Mouse (Mus musculus): Measurements from ENCODE around the gene Mmrn2.
"Not testable (repeated sequence)": the region's sequence is repeated elsewhere in the genome, so short reads cannot be mapped to it uniquely, and the experiment has no call there.

Gene Mmrn2

GRCm38 (mm10) chr14:34362135-34362534 is 13.1 kb upstream of the Mmrn2 start:
- no peak for DNase-seq (ENCODE audit: low read depth, low spot score)

GRCm38 (mm10) chr14:34362726-34363445 is 12.4 kb upstream of the Mmrn2 start:
- no peak for DNase-seq (ENCODE audit: low read depth, low spot score)

GRCm38 (mm10) chr14:34363490-34364253 is 11.6 kb upstream of the Mmrn2 start:
- no peak for DNase-seq (ENCODE audit: low read depth, low spot score)

GRCm38 (mm10) chr14:34364254-34365146 is 10.8 kb upstream of the Mmrn2 start:
- DNase-seq (ENCODE audit: low read depth, low spot score): not testable (repeated sequence)

- no peak for DNase-seq (ENCODE audit: low read depth, low spot score)
These were observed 10.1 kb upstream of the Mmrn2 start for GRCm38 (mm10) chr14:34365147-34365507.

GRCm38 (mm10) chr14:34370203-34370602 is 5.1 kb upstream of the Mmrn2 start:
- no peak for DNase-seq (ENCODE audit: low read depth, low spot score)

GRCm38 (mm10) chr14:34370921-34371320 is 4.3 kb upstream of the Mmrn2 start:
- no peak for DNase-seq (ENCODE audit: low read depth, low spot score)

- no peak for DNase-seq (ENCODE audit: low read depth, low spot score)
These were observed 3.5 kb upstream of the Mmrn2 start for GRCm38 (mm10) chr14:34371763-34372162.

GRCm38 (mm10) chr14:34372646-34373045 is 2.6 kb upstream of the Mmrn2 start:
- DNase-seq (ENCODE audit: low read depth, low spot score): no peak

GRCm38 (mm10) chr14:34373581-34373980 is 1.7 kb upstream of the Mmrn2 start:
- no peak for DNase-seq (ENCODE audit: low read depth, low spot score)

- no peak for DNase-seq (ENCODE audit: low read depth, low spot score)
These were observed 688 bp upstream of the Mmrn2 start, which contains the start of gene Sncg for GRCm38 (mm10) chr14:34374577-34374976. Gene Sncg, minus strand, starts transcription at chr14:34374789.

- DNase-seq (ENCODE audit: low read depth, low spot score): no peak
These were observed 676 bp downstream of the Mmrn2 start for GRCm38 (mm10) chr14:34375941-34376340.

GRCm38 (mm10) chr14:34377121-34377520 is 1.9 kb downstream of the Mmrn2 start:
- no peak for DNase-seq (ENCODE audit: low read depth, low spot score)

- DNase-seq (ENCODE audit: low read depth, low spot score): peak; percentile 34
These were observed 3.5 kb downstream of the Mmrn2 start for GRCm38 (mm10) chr14:34378560-34379331.

GRCm38 (mm10) chr14:34382921-34383704 is 7.8 kb downstream of the Mmrn2 start:
- DNase-seq (ENCODE audit: low read depth, low spot score): no peak

- DNase-seq (ENCODE audit: low read depth, low spot score): no peak
These were observed 18.0 kb downstream of the Mmrn2 start for GRCm38 (mm10) chr14:34393295-34393694.

- DNase-seq (ENCODE audit: low read depth, low spot score): no peak
These were observed 22.6 kb downstream of the Mmrn2 start for GRCm38 (mm10) chr14:34397871-34398270.

GRCm38 (mm10) chr14:34398901-34399300 is 23.6 kb downstream of the Mmrn2 start:
- DNase-seq (ENCODE audit: low read depth, low spot score): no peak

GRCm38 (mm10) chr14:34399301-34399700 is 24.0 kb downstream of the Mmrn2 start:
- DNase-seq (ENCODE audit: low read depth, low spot score): no peak

- DNase-seq (ENCODE audit: low read depth, low spot score): no peak
These were observed 24.8 kb downstream of the Mmrn2 start for GRCm38 (mm10) chr14:34400021-34400420.
